Mouse (Mus musculus) bone marrow, adult 2 months (tissue): ENCODE data around the gene Cnga2. TPM values are rescaled to one million over a fixed set of nuclear protein-coding genes. Genes with fewer than 3 reads are reported as not detected.

Source experiments
- H3K27ac ChIP-seq: fragments of 200-500 bp; 2 replicates; pipeline ENCODE4 v1.5.1; 2012; ENCODE audit warnings: low read depth, mild to moderate bottlenecking, control low read depth, inconsistent platforms, low read length; ENCODE audit not compliant: control insufficient read depth, poor library complexity, insufficient read depth
- H3K4me1 ChIP-seq: fragments of 200-500 bp; 2 replicates; pipeline ENCODE4 v1.6.1; 2011; ENCODE audit warnings: low read length; ENCODE audit not compliant: control insufficient read depth, insufficient read depth
- H3K4me3 ChIP-seq: fragments of 200-500 bp; replicated peaks from 2 replicates; pipeline ENCODE3; 2011; ENCODE audit warnings: mild to moderate bottlenecking, low read depth, low read length, control low read depth; ENCODE audit not compliant: control insufficient read depth
- CTCF ChIP-seq: fragments of 200-500 bp; IDR thresholded peaks from 2 replicates; pipeline ENCODE4 v1.5.1; 2011; ENCODE audit warnings: low read length, control low read depth; ENCODE audit not compliant: control insufficient read depth, insufficient read depth
- POLR2A ChIP-seq: fragments of 200-500 bp; IDR thresholded peaks from 2 replicates; pipeline ENCODE4 v1.6.1; 2011; ENCODE audit warnings: low read depth, mild to moderate bottlenecking, control low read depth, low read length, borderline replicate concordance; ENCODE audit not compliant: control insufficient read depth
- WGBS: fragments of 180-500 bp; shearing (Covaris S2); methylation state at CpG from one replicate; pipeline ENCODE4 v1.1.7; 2018; 5-methylcytosine and 5-hydroxymethylcytosine counted together
- polyA plus RNA-seq: library from polyadenylated mRNA; stranded (reverse); fragments of >200 nt; gene quantifications from 2 replicates; pipeline ENCODE4 v1.2.4, GENCODE M21; 2011; ENCODE audit warnings: low replicate concordance; ENCODE audit not compliant: missing spikeins, insufficient read depth, insufficient read length

Cnga2 gene
- polyA plus RNA-seq, result not detected in 2 replicates

DNA sequence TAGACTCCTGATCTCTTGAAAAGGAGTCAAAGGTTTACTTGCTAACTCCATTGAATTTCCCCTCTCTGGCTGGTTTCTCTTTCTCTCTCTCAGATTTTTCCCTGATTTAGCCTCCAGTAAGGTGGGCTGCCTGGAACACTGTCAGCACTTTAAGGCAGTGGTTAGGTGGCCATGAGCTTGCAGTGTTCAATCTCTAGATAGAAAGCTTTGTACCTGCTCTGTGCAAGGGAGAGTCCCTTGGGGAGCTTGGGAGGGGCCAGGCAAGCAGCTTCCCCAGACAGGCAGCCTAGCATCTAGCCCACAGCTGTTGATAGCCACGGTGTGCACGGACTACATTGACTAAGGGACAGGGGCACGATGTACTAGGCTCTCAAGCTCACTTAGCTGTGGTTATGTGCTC is at the start of gene Cnga2:
Gene Cnga2, plus strand, starts transcription at position 301 of the 400 bp plus-strand sequence.
- 63% methylated on average over 3 of the region's 3 CpGs for WGBS
- TF ChIP-seq POLR2A (no peak), CTCF (no peak)
- Histone ChIP-seq H3K27ac (no peak within 1 kb of the TSS), H3K4me3 (no peak within 1 kb of the TSS), H3K4me1 (no peaks in the 10 kb centered on the region)

DNA sequence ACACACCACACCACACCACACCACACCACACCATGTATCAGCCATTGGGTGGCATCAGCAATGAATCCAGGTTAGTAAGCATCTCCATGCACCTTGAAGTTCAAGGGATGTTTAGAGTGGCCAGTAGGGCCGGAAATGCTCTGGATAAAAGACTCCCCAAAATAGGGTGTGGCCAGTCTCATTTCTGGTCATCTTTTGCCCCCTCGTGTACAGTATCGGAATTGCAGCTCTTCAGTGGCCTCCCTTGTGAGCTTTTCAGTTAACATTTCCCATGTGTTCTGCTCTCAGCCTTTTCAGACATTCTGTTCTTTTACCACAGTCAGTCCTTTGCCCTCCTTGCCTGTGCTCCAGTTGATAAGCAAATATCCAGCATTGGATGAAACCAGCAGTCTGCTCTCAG is 45.0 kb upstream of the Cnga2 start:
- WGBS, result 8% methylated on average over 3 of the region's 3 CpGs
- no peak overlapping the region for H3K4me3 ChIP-seq
- TF ChIP-seq POLR2A (no peak), CTCF (no peak)
- no peaks in the 10 kb centered on the region for H3K4me1 ChIP-seq
- no peak overlapping the region for H3K27ac ChIP-seq

DNA sequence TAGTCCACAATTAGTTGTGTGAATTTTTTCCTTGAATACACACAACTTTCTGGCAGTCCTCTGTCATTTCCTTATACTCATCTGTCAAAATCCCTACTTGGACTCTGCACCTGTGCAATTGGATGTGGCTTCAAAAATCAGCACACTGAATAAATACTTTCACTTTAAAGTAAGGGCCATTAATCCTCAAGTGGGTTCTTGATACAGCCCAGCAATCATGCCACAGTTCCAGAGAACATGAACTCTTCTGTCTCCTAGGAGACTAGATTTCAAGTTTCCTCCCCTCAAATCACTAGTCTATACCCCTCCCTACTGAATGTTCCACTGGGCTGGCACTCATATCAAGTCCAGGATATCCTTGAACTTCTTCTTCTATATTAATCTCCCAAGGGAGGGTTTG is 33.3 kb upstream of the Cnga2 start:
- Histone ChIP-seq H3K4me3 (no peak overlapping the region), H3K27ac (no peak overlapping the region)
- TF ChIP-seq POLR2A (no peak), CTCF (no peak)

DNA sequence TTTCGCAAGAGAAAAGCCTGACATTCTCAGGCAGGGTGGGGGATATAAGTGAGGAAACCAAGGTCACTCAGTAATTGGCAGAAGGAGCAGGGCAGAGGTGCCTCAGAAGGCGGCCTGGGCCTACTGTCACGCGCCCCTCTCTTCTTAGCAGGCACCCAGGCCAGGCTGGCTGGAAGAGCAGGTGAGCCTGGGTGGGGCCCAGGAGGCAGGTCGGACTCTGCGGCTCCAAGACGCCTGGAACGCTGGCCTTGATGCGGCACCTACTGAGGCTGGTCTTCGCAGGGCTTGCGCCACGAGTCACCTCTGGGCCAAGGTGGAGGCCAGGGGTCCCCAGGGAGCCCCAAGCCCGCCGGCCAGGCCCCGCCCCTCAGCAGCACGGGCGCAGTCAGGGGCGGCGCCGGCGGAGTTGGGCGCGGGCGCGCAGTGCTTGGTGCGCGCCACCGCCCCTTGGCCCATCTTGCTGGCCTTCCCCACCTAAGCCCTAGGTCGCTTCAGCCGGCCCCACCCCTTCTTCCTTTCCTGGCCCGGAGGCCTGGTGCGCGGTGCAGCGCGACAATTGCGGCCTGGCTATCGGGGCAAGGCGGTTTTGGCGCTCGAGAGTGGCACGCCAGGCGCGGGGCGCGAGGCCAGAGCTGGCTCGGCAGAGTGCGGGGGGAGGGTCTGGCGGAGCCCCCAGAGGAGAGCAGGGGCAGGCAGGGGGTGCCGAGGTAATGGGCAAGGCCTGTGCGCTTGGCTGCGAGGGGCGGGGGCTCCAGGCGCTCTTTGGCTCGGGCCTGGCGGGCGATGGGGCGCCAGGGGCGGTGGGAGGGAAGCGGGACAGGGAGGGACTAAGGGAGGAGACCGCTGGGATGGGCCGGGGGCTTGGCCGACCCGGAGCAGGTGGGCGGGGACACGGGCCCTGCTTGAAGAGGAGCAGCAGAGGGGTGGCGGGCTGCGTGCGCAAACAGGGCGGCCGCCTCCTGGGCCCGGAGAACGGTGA is 29.3 kb upstream of the Cnga2 start, which contains the start of gene Prrg3:
Gene Prrg3, plus strand, starts transcription at position 552 of the 979 bp plus-strand sequence.
- no peak within 1 kb of the TSS for H3K27ac ChIP-seq
- H3K4me3 ChIP-seq, result no peak within 1 kb of the TSS
- 20% methylated on average over 70 of the region's 72 CpGs for WGBS
- H3K4me1 ChIP-seq, result no peaks in the 10 kb centered on the region
- TF ChIP-seq POLR2A (no peak), CTCF (no peak)

More for the DNA sequence above, 33.3 kb upstream of the Cnga2 start:
- no peaks in the 10 kb centered on the region for H3K4me1 ChIP-seq

DNA sequence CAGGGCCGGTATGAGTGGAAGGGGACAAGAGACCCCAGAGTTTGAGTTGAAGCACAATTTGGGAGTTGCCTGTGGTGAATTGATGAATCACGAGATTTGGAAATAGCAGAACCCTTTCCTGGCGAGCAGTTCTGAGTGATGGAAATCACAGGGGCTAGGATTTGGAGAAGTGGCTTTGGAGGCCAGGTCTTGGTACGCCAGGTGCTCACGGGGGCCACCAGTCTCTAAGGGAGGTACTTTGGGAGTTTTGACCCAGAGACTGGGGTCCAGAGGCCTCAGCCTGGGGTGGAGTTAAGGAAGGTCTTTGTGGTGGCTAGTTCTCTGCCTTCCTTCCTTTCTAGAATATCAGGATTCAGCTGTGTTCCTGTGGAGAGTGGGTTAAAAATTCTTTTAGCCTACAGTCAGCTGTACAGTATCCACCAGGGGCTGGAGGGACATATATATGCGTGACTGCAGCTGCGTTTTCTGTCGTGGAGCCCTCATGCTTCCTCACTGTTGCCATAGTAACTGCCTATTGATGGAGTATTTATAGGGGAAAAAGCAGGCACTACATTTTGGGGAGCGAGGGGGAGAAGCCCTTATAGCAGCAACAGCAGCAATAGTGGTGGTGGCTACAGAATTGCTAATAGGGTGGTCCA is 28.3 kb upstream of the Cnga2 start:
- no peak overlapping the region for H3K4me3 ChIP-seq
- H3K4me1 ChIP-seq, result no peaks in the 10 kb centered on the region
- no peak for TF ChIP-seq CTCF
- no peak for TF ChIP-seq POLR2A
- 37% methylated on average over 9 of the region's 9 CpGs for WGBS
- H3K27ac ChIP-seq, result no peak overlapping the region

DNA sequence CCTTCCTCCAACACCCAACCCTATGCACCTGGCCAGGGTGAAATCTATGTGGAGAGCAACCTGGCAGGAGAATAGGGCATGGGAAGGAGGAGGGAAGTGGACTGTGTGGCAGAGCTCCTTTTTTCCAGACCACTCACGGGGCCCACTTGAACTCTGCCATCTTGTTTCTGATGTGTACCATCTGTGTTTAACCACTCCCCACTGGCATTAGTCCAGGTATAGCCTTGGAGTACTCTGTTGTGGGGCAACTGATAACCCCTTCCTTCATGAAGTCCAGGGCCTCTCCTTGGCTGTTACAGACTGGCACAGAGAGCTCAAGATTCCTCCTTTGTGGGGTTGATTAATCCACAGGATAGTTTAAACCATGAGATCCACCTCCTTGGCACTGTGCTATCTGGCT is 23.4 kb upstream of the Cnga2 start:
- no peak overlapping the region for H3K4me3 ChIP-seq
- 44% methylated on average over 1 of the region's 1 CpGs for WGBS
- no peak overlapping the region for H3K27ac ChIP-seq
- H3K4me1 ChIP-seq, result no peaks in the 10 kb centered on the region
- TF ChIP-seq POLR2A (no peak), CTCF (no peak)

DNA sequence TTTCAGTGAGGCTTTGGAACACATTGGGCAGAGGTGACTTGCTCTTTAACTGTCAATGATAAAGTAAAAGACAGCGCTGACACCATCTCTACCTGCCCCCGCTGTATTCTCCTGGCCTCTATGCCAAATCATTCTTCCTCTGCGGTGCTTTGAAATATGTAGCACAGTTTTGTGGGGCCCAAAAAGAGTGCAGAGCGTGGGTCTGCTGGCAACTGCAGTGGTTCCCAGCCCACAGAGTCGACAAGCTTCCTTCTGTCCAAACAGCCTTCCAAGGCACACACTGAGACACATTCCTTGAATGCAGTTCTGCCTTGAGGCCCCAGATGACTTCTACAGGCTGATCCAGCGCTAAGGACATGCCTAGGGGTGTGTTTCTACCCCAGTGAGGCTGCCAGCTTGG is 22.8 kb upstream of the Cnga2 start:
- WGBS, result 70% methylated on average over 6 of the region's 6 CpGs
- TF ChIP-seq POLR2A (no peak), CTCF (no peak)
- H3K27ac ChIP-seq, result no peak overlapping the region
- no peaks in the 10 kb centered on the region for H3K4me1 ChIP-seq
- no peak overlapping the region for H3K4me3 ChIP-seq

DNA sequence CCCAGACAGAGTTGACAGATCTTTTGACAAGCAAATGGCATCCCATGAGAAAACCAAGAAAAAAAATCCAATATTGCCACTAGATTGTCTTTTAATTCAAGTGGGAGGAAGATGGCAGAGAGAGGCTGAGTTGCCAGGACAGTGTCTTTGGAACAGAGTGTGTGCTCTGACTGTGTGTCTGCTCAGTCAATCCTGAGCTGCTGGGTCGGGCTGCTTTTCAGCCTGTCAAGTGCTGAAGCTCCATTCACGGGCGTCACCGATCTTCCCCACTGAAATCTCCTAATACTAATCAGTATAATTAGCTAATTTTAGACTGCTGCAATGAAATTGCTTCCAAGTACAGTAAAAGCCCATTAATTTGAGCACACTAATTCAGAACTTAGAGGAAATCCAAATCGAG is 20.3 kb upstream of the Cnga2 start:
- no peak for TF ChIP-seq POLR2A
- no peak for TF ChIP-seq CTCF
- H3K27ac ChIP-seq, result no peak overlapping the region
- WGBS, result 77% methylated on average over 5 of the region's 5 CpGs
- no peak overlapping the region for H3K4me3 ChIP-seq
- no peaks in the 10 kb centered on the region for H3K4me1 ChIP-seq
